Mouse (Mus musculus) ES-E14 (cell line): ENCODE measurements around the gene Gp9. TPM values are rescaled to one million over a fixed set of nuclear protein-coding genes. Genes with fewer than 3 reads are reported as not detected.

Source experiments
- DNase-seq: peaks from one replicate; pipeline ENCODE4 v3.0.0-alpha.2; 2013; ENCODE audit warnings: low read depth, low spot score
- H3K27ac ChIP-seq: 2 replicates; pipeline ENCODE4 v1.5.1; 2012; ENCODE audit warnings: low read depth, mild to moderate bottlenecking, low read length, moderate library complexity, mixed read lengths; ENCODE audit not compliant: poor library complexity, insufficient read depth, severe bottlenecking
- H3K36me3 ChIP-seq: 2 replicates; pipeline ENCODE4 v1.6.1; 2012; ENCODE audit warnings: mild to moderate bottlenecking, low read length, moderate library complexity, mixed read lengths; ENCODE audit not compliant: control insufficient read depth, poor library complexity, insufficient read depth, severe bottlenecking
- H3K4me1 ChIP-seq, 2 experiments: fragments of 150-350 bp in 1 of 2; sonication (generic) in 1 of 2; 2 replicates each; pipeline ENCODE4 v1.6.1; 2012; ENCODE audit warnings: low read length in 2 of 2, mild to moderate bottlenecking in 1 of 2, mixed read lengths in 1 of 2; ENCODE audit not compliant: control insufficient read depth in 2 of 2, insufficient read depth in 2 of 2, poor library complexity in 1 of 2
- H3K4me3 ChIP-seq, 2 experiments: fragments of 150-350 bp in 1 of 2; sonication (generic) in 1 of 2; 2 replicates each; pipeline ENCODE4 v1.5.1; 2012; ENCODE audit warnings: low read length in 2 of 2, low read depth in 1 of 2, mild to moderate bottlenecking in 1 of 2, mixed read lengths in 1 of 2; ENCODE audit not compliant: insufficient read depth in 1 of 2, poor library complexity in 1 of 2, severe bottlenecking in 1 of 2
- H3K9ac ChIP-seq: 2 replicates; pipeline ENCODE4 v1.6.1; 2012; ENCODE audit warnings: low read depth, mild to moderate bottlenecking, low read length, mixed read lengths; ENCODE audit not compliant: poor library complexity, insufficient read depth, severe bottlenecking
- H3K9me3 ChIP-seq: fragments of 150-350 bp; sonication (generic); 2 replicates; pipeline ENCODE4 v1.6.1; 2012; ENCODE audit warnings: low read depth, mild to moderate bottlenecking, low read length; ENCODE audit not compliant: control insufficient read depth, insufficient read depth
- CHD2 ChIP-seq: IDR thresholded peaks from 2 replicates; pipeline ENCODE4 v1.6.1; 2014; ENCODE audit warnings: mild to moderate bottlenecking, low read depth, low read length, inconsistent platforms
- HCFC1 ChIP-seq: IDR thresholded peaks from 2 replicates; pipeline ENCODE4 v1.6.1; 2012; ENCODE audit warnings: low read length, inconsistent platforms, borderline replicate concordance; ENCODE audit not compliant: insufficient read depth
- MAFK ChIP-seq: IDR thresholded peaks from 2 replicates; pipeline ENCODE4 v1.6.1; 2014; ENCODE audit warnings: mild to moderate bottlenecking, low read depth, low read length, inconsistent platforms; ENCODE audit not compliant: insufficient read depth
- ZC3H11A ChIP-seq: IDR thresholded peaks from 2 replicates; pipeline ENCODE4 v1.6.1; 2012; ENCODE audit warnings: low read depth, mild to moderate bottlenecking, inconsistent platforms, low read length, borderline replicate concordance
- ZNF384 ChIP-seq: IDR thresholded peaks from 2 replicates; pipeline ENCODE4 v1.6.1; 2012; ENCODE audit warnings: low read depth, low read length, inconsistent platforms
- in situ Hi-C, 2 experiments: fragments of 600-800 bp; cut with MboI; formaldehyde crosslinking; loops; one replicate each; pipeline ENCODE4 v1.15.1; 2025; ENCODE audit warnings: low sequenced_read_pairs in 2 of 2, inconsistent platforms in 1 of 2; ENCODE audit not compliant: unreplicated experiment in 2 of 2
- total RNA-seq: library from RNA; depleted of rRNA; stranded (reverse); fragments of 300-350 nt; gene quantifications from 2 replicates; pipeline ENCODE4 v1.2.3, GENCODE M21; 2012

Gene Gp9
- total RNA-seq, 1 experiment = not detected

DNA sequence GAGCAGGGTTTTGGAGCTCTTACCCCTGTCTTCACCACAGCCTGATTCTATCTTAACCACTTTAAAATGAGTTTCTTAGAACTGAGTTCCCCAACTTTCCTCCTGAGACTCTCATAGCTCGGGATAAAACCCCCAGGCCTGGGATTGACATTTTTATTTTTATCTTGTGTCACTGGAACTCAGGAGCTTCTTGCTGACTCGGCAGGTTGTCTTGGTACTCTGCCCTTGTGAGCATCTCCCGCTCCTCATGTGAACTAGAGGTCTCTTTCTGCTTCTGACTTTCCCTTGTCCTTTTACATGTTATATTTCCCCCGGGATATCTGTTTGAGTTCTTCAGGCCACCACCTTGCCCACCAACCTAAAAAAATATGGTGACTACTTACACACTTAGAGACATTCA, 40.9 kb upstream of the Gp9 start:
- no peak for TF ChIP-seq CHD2
- 0 out of 2 replicates have a peak, but pooled peaks have one; percentile 51 for TF ChIP-seq MAFK
- TF ChIP-seq ZNF384 = no peak
- TF ChIP-seq ZC3H11A = no peak
- no peak for TF ChIP-seq HCFC1
- Histone ChIP-seq H3K27ac (no peak overlapping the region), H3K4me1 (peaks cover 0 to 3% of the 10 kb centered on the region in 2 experiments; a peak in 1 of 4 replicates)

DNA sequence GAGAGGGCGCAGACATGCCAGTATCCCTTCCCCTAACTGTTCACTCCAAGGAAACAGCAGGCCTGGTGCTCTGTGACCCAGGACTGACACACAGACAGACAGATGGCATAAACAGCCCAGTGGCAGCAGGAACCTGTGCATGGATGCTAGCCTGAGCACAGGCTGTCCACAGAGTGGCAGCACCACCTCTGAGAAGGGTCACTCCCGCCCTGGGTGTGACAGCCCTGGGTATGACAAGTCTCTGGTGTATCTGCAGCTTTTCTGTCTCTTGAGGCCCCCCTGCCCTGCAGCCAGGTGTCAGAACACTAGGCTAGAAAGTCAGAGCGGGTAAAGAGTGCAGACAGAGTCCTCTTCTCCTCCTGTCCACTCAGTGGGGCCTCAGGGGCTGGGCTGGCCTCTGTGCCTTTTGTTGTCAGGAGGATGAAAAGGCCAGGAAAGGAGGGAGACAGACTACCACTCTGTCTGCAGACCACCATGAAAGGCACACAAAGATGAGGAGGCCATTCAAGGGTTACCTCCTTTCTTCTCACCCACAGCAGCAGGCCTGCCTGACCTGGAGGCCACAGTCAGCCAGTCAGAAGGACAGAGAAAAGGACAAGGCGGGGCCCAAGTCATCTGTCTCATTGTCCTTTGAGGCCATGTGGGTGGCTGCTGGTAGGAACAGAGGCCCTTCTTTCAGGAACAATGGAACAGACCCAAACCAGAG, 39.8 kb upstream of the Gp9 start:
- Histone ChIP-seq H3K9me3 (no peaks in the 10 kb centered on the region), H3K36me3 (no peaks in the 10 kb centered on the region), H3K9ac (no peak overlapping the region), H3K27ac (no peak overlapping the region), H3K4me3 (no peak overlapping the region), H3K4me1 (no peaks in the 10 kb centered on the region)
- DNase-seq = no peak
- TF ChIP-seq HCFC1 (no peak), ZC3H11A (no peak), MAFK (no peak), CHD2 (no peak), ZNF384 (no peak)
- in situ Hi-C loops = no loop called here

More for the DNA sequence above, 40.9 kb upstream of the Gp9 start:
- Histone ChIP-seq H3K9me3 (no peaks in the 10 kb centered on the region), H3K36me3 (no peaks in the 10 kb centered on the region), H3K9ac (no peak overlapping the region), H3K4me3 (no peak overlapping the region)
- no peak for DNase-seq
- in situ Hi-C loops = no loop called here

DNA sequence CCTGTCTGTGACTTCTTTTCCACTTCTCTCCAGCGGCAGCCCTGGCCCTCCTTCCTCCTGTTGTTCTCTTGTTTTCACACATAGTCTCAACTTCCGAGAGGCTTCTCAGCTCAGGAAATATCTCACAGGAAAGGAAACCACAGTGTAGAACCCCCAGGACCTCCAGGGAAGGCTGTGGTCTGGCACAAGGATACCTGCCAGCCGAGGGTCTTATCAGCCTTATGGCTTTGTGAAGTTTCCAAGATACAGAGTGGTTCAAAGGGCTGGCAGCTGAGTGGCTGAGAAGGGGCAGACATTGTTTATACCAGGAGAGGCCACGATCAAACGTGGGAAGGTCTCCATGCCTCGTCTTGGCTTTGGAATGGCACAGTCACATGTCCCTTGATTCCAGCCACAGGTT, 38.0 kb upstream of the Gp9 start:
- Histone ChIP-seq H3K4me3 (no peak overlapping the region), H3K9ac (no peak overlapping the region), H3K27ac (no peak overlapping the region), H3K36me3 (no peaks in the 10 kb centered on the region), H3K9me3 (no peaks in the 10 kb centered on the region), H3K4me1 (no peaks in the 10 kb centered on the region)
- no peak for DNase-seq
- in situ Hi-C loops = no loop called here
- TF ChIP-seq ZC3H11A (no peak), ZNF384 (no peak), CHD2 (no peak), HCFC1 (no peak), MAFK (no peak)

DNA sequence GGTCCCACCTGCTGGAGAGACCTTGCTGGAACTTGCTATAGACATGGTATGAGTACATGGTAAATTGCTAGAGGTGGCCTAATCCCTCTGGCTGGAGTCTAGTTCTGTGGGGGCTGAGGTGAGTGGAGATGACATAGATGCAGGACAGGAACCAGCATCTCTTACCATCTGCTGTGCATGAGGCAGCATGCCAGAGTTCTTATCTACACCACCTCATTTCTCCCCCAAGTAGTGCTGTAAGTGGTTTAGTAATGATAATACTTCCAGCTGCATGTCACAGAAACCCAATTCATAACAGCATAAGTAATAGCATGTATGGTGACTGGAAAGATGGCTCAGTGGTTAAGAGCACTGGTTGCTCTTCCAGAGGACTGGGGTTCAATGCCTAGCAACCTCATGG, 37.4 kb upstream of the Gp9 start:
- DNase-seq = no peak
- H3K27ac ChIP-seq = no peak overlapping the region
- no peaks in the 10 kb centered on the region for H3K4me1 ChIP-seq
- H3K36me3 ChIP-seq = no peaks in the 10 kb centered on the region
- no peak for TF ChIP-seq HCFC1
- TF ChIP-seq ZC3H11A = no peak
- TF ChIP-seq MAFK = no peak
- no peak for TF ChIP-seq CHD2
- TF ChIP-seq ZNF384 = no peak
- H3K9me3 ChIP-seq = no peaks in the 10 kb centered on the region
- in situ Hi-C loops = no loop called here
- H3K4me3 ChIP-seq = no peak overlapping the region
- no peak overlapping the region for H3K9ac ChIP-seq
